In genomic region chr1:138385156-138385841, GRCm38 (mm10) we compare ENCODE assay signal across 8 mouse cellular contexts.
DNase-seq lines count a peak whose midpoint lies in the region; ATAC-seq and TF ChIP-seq lines count a peak whose summit lies in the region.

No protein-coding gene starts in this region.

- TF ChIP-seq EP300 in ES-Bruce4 (IDR thresholded peaks at IDR 0.05; ENCODE audit: insufficient read depth, low read depth, low read length) = no peak

- peak; percentile 86 for ATAC-seq in forebrain, embryonic 15.5 days (replicated peaks)
- ATAC-seq in midbrain, embryonic 11.5 days (ENCODE audit: low FRiP score) = peak; percentile 83

- DNase-seq in gastrocnemius, postnatal 10 days = peak; percentile 6
- no peak for DNase-seq in gastrocnemius, adult 8-10 months (ENCODE audit: low spot score in 2 of 2)
- DNase-seq in midbrain, embryonic 11.5 days (ENCODE audit: low spot score, missing footprints) = peak; percentile 87
- no peak for DNase-seq in frontal cortex, adult 2 months (ENCODE audit: extremely low spot score in 1 of 2, low spot score in 1 of 2)
- DNase-seq in frontal cortex, postnatal 25 days (ENCODE audit: low spot score in 2 of 2) = no peak
- DNase-seq in gastrocnemius, postnatal 25 days = no peak

- no peaks in the 10 kb centered on the region for H3K36me3 ChIP-seq in ES-Bruce4 (ENCODE audit: control insufficient read depth, insufficient read depth, low read length, poor library complexity, severe bottlenecking)
- no peaks in the 10 kb centered on the region for H3K36me3 ChIP-seq in forebrain, embryonic 15.5 days
- no peaks in the 10 kb centered on the region for H3K36me3 ChIP-seq in midbrain, embryonic 11.5 days (ENCODE audit: control insufficient read depth, insufficient read depth, low read length)

- 0 out of 2 replicates have a peak overlapping the region, but pooled peaks have one; percentile 12 for H3K4me3 ChIP-seq in ES-Bruce4 (ENCODE audit: low read depth, low read length)
- H3K4me3 ChIP-seq in forebrain, embryonic 15.5 days = peak overlapping the region; percentile 16
- no peak overlapping the region for H3K4me3 ChIP-seq in midbrain, embryonic 11.5 days (ENCODE audit: low read depth, low read length)

- WGBS in forebrain, embryonic 15.5 days = 17% methylated on average over 19 of the region's 19 CpGs
- WGBS in midbrain, embryonic 11.5 days = 57% methylated on average over 19 of the region's 19 CpGs

- H3K27me3 ChIP-seq in ES-Bruce4 (ENCODE audit: control insufficient read depth, insufficient read depth, low read length, poor library complexity, severe bottlenecking) = no peaks in the 10 kb centered on the region
- no peaks in the 10 kb centered on the region for H3K27me3 ChIP-seq in forebrain, embryonic 15.5 days
- H3K27me3 ChIP-seq in midbrain, embryonic 11.5 days (ENCODE audit: control insufficient read depth, insufficient read depth, low read length) = no peaks in the 10 kb centered on the region

- no peaks in the 10 kb centered on the region for H3K4me1 ChIP-seq in ES-Bruce4 (ENCODE audit: control insufficient read depth, insufficient read depth, low read length)
- H3K4me1 ChIP-seq in forebrain, embryonic 15.5 days = peaks cover 15% of the 10 kb centered on the region
- H3K4me1 ChIP-seq in midbrain, embryonic 11.5 days (ENCODE audit: control insufficient read depth, insufficient read depth, low read length) = no peaks in the 10 kb centered on the region

- no peaks in the 10 kb centered on the region for H3K9me3 ChIP-seq in ES-Bruce4 (replicated peaks; ENCODE audit: control insufficient read depth, insufficient read depth, low read length, poor library complexity, severe bottlenecking)
- H3K9me3 ChIP-seq in forebrain, embryonic 15.5 days = no peaks in the 10 kb centered on the region
- H3K9me3 ChIP-seq in midbrain, embryonic 11.5 days (ENCODE audit: control insufficient read depth, low read length) = no peaks in the 10 kb centered on the region

- no peak overlapping the region for H3K9ac ChIP-seq in ES-Bruce4 (ENCODE audit: low read depth, poor library complexity, severe bottlenecking)
- 0 out of 2 replicates have a peak overlapping the region, but pooled peaks have one; percentile 13 for H3K9ac ChIP-seq in forebrain, embryonic 15.5 days (replicated peaks)
- H3K9ac ChIP-seq in midbrain, embryonic 11.5 days (ENCODE audit: low read length) = no peak overlapping the region

- TF ChIP-seq CTCF in ES-Bruce4 (IDR thresholded peaks at IDR 0.05; ENCODE audit: low read depth, low read length) = no peak

- no peak for TF ChIP-seq POLR2A in ES-Bruce4 (IDR thresholded peaks at IDR 0.05; ENCODE audit: insufficient read depth, low read length)

- H3K27ac ChIP-seq in ES-Bruce4 (ENCODE audit: insufficient read depth, low read length) = no peak overlapping the region
- peak overlapping the region; percentile 44 for H3K27ac ChIP-seq in forebrain, embryonic 15.5 days (replicated peaks)
- H3K27ac ChIP-seq in midbrain, embryonic 11.5 days (ENCODE audit: low read depth, low read length) = peak overlapping the region; percentile 57

- H3K4me2 ChIP-seq in forebrain, embryonic 15.5 days (replicated peaks) = peak overlapping the region; percentile 38
- no peak overlapping the region; the same call in 1 of the 2 replicates for H3K4me2 ChIP-seq in midbrain, embryonic 11.5 days

Comparison
In these comparisons a context has a peak if more than half of its experiments do, and no peak if none do; other contexts are left out.
1. DNase-seq: peak in gastrocnemius, postnatal 10 days (single experiment) and midbrain, embryonic 11.5 days (single experiment); none in gastrocnemius, adult 8-10 months (0 of 2), frontal cortex, adult 2 months (0 of 2), frontal cortex, postnatal 25 days (0 of 2) and gastrocnemius, postnatal 25 days (single experiment).